Mouse (Mus musculus): ENCODE results near the gene Epn2. TPM values are rescaled to one million over a fixed set of nuclear protein-coding genes. Genes with fewer than 3 reads are reported as not detected.

Gene Epn2
- total RNA-seq, 2 experiments from 2014 or later: 173 to 185 TPM

DNA sequence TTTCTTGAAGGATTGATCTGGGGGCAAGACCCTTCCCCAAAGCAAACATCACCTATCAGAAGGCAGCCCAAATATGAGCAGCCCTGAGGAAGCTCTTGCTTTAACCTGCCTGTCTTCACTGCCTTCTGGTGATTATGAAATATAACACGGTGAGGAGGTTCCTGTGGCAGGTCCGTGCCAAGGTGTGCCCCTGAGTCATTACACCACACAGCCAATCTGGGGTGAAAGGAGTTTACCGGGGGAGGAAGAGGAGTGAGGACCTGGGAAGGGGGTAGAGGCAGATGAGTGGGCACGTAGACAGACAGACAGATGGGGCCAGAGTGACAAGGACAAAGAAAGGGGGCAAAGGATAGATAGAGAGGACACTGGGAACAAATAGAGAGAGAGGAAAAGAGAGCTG, 105.9 kb downstream of the Epn2 start:
- no peak for DNase-seq (ENCODE audit: extremely low spot score in 1 of 2, low spot score in 1 of 2)

DNA sequence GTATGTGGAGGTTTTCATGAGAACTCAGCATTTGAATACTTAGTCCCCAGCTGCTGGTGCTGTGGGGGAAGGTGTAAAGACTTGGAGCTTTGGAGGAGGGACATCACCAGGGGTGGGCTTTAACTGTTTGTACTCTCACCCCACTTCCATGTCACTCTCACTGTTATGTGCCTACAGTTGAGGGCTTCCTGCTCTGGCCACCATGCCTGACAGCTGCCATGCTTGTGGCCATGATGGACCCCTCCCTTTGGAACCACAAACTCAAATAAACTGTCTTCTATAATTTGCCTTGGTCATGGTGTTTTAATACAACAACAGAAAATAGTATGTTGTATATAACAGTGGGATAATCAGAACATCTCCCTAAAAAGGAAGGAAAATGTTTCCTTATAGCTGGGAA, 108.6 kb downstream of the Epn2 start:
- no peak for DNase-seq (ENCODE audit: extremely low spot score in 1 of 2, low spot score in 1 of 2)

DNA sequence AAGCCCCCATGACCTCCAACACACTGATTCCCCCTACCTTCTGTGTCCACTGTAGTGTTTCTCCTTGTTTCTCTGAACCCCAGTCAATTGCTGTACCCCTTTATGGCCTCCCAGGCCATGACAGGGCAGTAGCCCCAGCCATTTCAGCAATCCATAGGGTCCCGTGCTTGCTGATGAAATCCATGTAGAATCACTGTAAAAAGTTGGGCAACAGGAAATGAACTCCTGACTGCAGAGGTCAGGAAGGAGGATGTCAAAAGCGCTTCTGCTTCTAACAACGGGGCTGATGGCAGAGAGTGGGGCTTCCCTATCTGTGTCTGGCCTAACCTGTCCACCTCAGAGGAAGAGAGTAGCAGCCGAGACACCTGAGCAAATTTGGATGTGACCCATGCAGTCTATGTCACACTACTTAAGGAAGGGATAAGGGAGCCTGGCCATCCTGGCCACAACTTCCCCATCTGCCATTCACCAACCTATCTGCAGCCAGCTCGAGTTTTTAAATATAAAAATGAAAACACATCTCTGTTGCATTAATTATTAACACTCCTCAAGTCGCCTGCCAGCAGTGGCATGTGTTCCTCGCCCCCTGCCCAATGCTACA, 110.1 kb downstream of the Epn2 start:
- DNase-seq (ENCODE audit: extremely low spot score in 1 of 2, low spot score in 1 of 2): no peak

DNA sequence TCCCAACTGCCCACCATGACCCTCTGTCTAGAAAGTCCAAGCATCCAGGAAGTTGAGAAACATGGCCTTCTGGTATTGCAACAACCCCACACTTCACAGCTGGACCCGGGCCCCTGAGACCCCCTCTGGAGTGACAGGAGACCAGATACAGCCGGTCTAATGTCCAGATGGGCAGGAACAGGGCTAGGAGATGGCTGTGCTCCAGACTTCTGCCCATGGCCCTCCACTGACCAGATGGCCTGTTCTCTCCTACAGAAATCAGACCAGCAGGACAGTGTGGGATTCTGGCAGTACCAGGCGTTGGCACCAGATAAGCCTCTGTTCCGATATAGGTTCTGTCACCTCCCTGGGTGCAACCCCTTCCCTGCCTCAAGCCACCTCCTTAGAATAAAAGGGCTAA, 111.0 kb downstream of the Epn2 start:
- no peak for DNase-seq (ENCODE audit: extremely low spot score in 1 of 2, low spot score in 1 of 2)

Other genes with a start within 250 kb of the Epn2 start
- not detected for gene Slc47a2, start 236.8 kb downstream of the Epn2 start, total RNA-seq (2021)
- gene Slc47a1, start 201.3 kb downstream of the Epn2 start, total RNA-seq (2021): 1 to 10 TPM; 1.2 to 2.8 TPM
- gene Rnf112, start 125.6 kb downstream of the Epn2 start, total RNA-seq (2021): 100 to 1,000 TPM; 440 to 506 TPM
- gene Mfap4, start 94.3 kb downstream of the Epn2 start, total RNA-seq (2021): 1 to 10 TPM; 5.7 to 6.3 TPM
- 10 to 100 TPM; 26.3 to 31.3 TPM for gene Mapk7, start 85.3 kb downstream of the Epn2 start, total RNA-seq (2021)
- gene B9d1, start 74.5 kb downstream of the Epn2 start, total RNA-seq (2021): 10 to 100 TPM; 43.3 to 45.9 TPM
- 1 to 10 TPM; 4.8 to 6.1 TPM for gene Grap, start 73.6 kb upstream of the Epn2 start, total RNA-seq (2021)
- not detected for gene Fam83g, start 104.4 kb upstream of the Epn2 start, total RNA-seq (2021)
- under 1 TPM; 0.38 to 0.62 TPM for gene Slc5a10, start 141.1 kb upstream of the Epn2 start, total RNA-seq (2021)
- 10 to 100 TPM; 44.9 to 51.4 TPM for gene Prpsap2, start 182.4 kb upstream of the Epn2 start, total RNA-seq (2021)